Mouse (Mus musculus) adrenal gland, postnatal 0 days (tissue): ENCODE data around the gene Cort. TPM values are rescaled to one million over a fixed set of nuclear protein-coding genes. Genes with fewer than 3 reads are reported as not detected.

ENCODE experiments used
- polyA plus RNA-seq: library from polyadenylated mRNA; unstranded; fragments of >200 nt; fragmentation: Nextera tagmentation; extraction: Ambion mirVana; gene quantifications from 2 replicates; pipeline ENCODE4 v1.2.1, GENCODE M21; 2015

Cort gene
- 0.21 TPM in 1 of 2 replicates, not detected in the other for polyA plus RNA-seq

DNA sequence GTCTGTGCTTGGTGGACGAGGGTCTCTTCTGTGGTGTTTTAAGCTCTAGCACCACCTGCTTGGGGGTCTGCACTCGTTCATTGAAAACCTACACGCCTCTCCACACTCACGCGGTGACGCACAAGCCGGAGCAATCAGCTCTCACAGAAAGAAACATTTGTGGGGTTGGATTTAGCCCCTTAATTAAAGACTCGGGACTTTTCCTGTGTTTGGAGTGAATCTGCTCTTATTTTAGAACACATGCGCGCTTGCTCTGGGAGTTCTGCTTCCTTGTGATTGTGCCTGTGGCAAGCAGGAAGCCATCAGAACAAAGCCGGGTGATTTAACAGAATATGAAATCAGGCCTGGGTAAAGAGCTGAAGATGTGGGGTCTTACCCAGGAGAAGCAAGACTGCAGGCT lies at the start of gene Cort:
Gene Cort, minus strand, starts transcription at position 101 of the 400 bp plus-strand sequence.

GRCm38 (mm10) chr4:149166215-149166946 lies 39.8 kb upstream of the Cort start, which contains the start of gene Pgd:
Gene Pgd, minus strand, starts transcription at chr4:149166771.

DNA sequence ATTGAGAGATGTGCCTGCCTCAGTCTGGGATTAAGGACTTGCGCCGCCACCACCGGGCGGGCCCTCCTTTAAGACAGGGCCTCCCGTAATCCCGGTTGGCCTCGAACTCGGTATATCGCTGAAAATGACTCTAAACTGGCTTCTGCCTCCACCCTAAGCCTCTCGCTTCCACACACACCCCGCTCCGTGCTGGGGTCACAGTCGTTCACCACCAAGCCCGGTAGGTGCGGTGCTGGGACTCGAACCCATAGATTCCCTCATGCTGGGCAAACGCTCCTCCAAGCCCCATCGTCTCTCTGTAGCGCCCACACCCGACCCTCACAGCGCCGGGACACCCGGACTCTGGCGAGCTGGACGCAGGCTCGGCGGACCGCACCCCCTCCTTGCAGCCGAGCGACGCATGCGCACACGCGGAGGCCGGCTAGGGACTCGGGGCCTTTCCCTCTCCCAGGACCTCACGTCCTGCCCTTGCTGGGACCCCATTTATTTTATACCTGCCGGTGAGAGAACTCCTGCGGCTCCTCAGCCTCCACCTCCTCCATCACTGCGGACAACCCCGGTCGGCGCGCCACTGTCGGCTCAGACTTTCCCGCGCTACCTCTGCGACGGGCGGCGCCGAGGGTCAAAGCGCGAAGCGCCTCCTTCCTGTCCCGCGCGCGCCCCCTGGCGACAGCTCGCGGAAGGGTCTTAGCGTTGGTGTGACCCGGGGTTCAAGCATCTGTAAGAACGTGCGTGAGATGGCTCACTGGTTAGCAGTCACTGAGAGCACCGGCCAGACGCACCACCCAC lies 10.6 kb upstream of the Cort start, which contains the start of gene Cenps:
Gene Cenps, minus strand, starts transcription at position 648 of the 789 bp plus-strand sequence.

GRCm38 (mm10) chr4:149103875-149104561 lies 22.5 kb downstream of the Cort start, which contains the start of gene Dffa:
Gene Dffa, plus strand, starts transcription at chr4:149104146.

DNA sequence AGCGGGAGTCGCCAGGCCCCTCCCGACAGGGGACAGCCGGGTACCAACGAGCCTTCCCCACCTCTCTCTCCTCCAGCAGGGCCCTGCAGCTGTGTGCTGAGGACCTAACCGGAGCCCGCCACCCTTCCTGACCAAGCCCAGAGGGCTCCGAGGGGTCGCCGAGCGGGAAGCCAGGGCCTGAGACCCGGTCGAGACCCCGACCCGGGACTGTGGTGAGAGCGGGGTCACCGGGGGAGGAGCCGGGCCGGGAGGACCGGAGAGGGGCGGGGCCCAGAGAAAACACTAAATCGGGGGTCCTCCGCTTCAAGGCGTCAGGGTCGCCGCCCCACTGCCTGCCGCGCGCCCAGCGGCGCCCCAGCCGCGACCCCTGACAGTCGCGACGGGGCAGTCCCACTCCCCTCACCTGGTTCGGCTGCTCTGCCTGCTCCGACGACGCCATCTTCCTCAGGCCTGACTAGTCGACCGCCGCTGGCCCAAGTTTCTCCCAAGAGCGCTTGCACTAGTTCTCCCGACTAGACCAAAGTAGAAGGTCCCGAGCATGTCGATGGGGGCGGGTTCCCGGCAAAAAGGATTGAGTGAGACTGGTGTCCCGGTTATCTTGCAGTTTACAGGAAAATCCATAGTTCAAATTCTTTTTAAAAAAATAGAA lies 27.1 kb downstream of the Cort start, which contains the start of gene Pex14:
Gene Pex14, minus strand, starts transcription at position 508 of the 649 bp plus-strand sequence.

Other genes with a start within 250 kb of the Cort start
- gene Pex14, start 26.9 kb downstream of the Cort start, polyA plus RNA-seq: 34.6 and 55.3 TPM in 2 replicates
- 15.4 and 16.5 TPM in 2 replicates for gene Dffa, start 22.6 kb downstream of the Cort start, polyA plus RNA-seq
- 15.4 and 18.2 TPM in 2 replicates for gene Cenps, start 10.9 kb upstream of the Cort start, polyA plus RNA-seq
- gene Pgd, start 40.0 kb upstream of the Cort start, polyA plus RNA-seq: 79.1 and 155 TPM in 2 replicates
- 40.8 and 46.9 TPM in 2 replicates for gene Kif1b, start 180.9 kb upstream of the Cort start, polyA plus RNA-seq